Mouse (Mus musculus): ENCODE measurements around the gene Serp1.
"Not testable (repeated sequence)": the region's sequence is repeated elsewhere in the genome, so short reads cannot be mapped to it uniquely, and the experiment has no call there.

Serp1 gene

GRCm38 (mm10) chr3:58504676-58505075 is 21.0 kb downstream of the Serp1 start:
- no peak for DNase-seq

- no peak for DNase-seq
These were observed 21.9 kb downstream of the Serp1 start for GRCm38 (mm10) chr3:58503720-58504333.

GRCm38 (mm10) chr3:58501961-58502360 is 23.7 kb downstream of the Serp1 start:
- no peak for DNase-seq

DNA sequence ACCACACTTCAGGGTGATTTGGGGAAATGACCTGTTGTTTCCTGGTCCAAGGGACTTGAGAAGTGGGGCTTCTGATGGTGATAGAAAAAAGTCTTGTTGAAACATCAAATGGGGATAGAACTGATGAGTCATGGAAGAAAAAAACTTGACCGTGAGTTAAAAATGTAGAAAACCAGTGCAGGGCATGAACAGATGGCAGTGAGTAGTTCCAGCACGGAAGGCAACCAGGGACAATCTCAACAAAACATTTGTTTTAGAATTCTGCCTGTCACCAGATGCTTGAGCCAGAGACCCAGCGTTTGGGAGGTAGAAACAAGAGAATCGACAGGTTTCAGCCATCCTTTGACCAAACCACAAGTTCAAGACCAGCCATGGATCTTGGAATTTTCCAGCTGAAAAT is 32.1 kb downstream of the Serp1 start:
- no peak for DNase-seq

GRCm38 (mm10) chr3:58490787-58491186 is 34.9 kb downstream of the Serp1 start:
- no peak for DNase-seq

GRCm38 (mm10) chr3:58487999-58488775 is 37.5 kb downstream of the Serp1 start:
- no peak for DNase-seq

DNA sequence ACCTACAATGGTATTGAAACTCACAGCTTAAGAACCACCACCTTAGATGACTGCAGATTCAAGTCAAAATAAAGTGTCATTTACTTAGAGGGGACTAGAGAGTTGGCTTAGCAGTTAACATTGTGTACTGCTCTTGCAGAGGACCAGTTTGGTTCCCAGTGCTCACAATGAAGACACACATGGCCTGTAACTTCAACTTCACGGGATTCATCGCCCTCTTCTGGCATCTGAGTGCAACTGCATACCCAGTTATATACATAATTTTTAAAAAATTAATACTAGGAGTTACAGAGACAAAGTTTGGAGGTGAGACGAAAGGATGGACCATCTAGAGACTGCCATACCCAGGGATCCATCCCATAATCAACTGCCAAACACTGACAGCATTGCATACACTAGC is 38.6 kb downstream of the Serp1 start:
- DNase-seq: no peak

DNA sequence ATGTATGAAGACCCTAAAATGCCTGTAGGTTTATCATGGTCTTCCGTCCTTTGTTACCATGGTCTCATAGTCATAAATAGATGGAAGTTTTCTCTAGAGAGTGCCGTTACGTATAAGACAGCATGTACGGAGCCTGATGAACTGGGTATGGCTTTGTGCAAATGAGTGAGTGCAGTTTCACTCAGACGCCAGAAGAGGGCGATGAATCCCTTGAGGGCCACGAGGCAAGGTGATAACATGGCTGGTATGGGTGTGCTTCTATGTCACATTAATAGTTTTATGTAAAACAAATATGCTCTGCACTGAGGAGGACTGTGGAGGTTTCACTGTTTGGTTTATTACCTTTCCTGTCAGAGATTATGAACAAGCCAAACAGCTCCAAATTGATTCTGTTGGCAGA is 39.8 kb downstream of the Serp1 start:
- no peak for DNase-seq

- DNase-seq: no peak
These were observed 46.8 kb downstream of the Serp1 start for GRCm38 (mm10) chr3:58478755-58479455.

DNA sequence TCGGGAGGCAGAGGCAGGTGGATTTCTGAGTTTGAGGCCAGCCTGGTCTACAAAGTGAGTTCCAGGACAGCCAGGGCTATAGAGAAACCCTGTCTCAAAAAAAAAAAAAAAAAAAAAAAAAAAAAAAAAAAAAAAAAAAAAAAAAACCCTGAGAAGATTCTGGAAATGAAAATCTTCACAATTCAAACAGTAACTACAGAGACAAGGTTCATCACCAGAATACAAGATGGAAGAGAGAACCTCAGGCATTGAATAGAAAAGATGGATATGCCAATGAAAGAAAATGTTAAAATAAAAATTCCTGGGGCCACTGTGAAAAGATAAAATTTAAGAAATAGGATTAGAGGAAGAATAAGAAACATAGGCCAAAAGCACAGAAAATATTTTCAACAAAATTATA is 50.4 kb downstream of the Serp1 start:
- not testable (repeated sequence) for DNase-seq

Measured in cerebellum, adult 11-12 months (tissue).